Mouse (Mus musculus) heart, adult 2 months (tissue): ENCODE results near the gene Prpf3.

ENCODE experiments used
- CTCF ChIP-seq: fragments of 200-600 bp; IDR thresholded peaks from 2 replicates; pipeline ENCODE4 v1.8.1; 2022; ENCODE audit warnings: antibody characterized with exemption, mild to moderate bottlenecking, moderate library complexity
- EP300 ChIP-seq: fragments of 200-500 bp; IDR thresholded peaks from 2 replicates; pipeline ENCODE4 v1.6.1; 2011; ENCODE audit warnings: low read depth, low read length, control low read depth; ENCODE audit not compliant: insufficient read depth
- POLR2A ChIP-seq: fragments of 200-500 bp; IDR thresholded peaks from 2 replicates; pipeline ENCODE4 v1.6.1; 2011; ENCODE audit warnings: mild to moderate bottlenecking, low read depth, low read length, control low read depth; ENCODE audit not compliant: insufficient read depth

GRCm38 (mm10) chr3:95798756-95799155 is 56.9 kb downstream of the Prpf3 start:
- TF ChIP-seq POLR2A (no peak), CTCF (no peak), EP300 (no peak)
